Mouse (Mus musculus) small intestine, adult 2 months (tissue): ENCODE results near the gene Sash3.

Experiments
- CTCF ChIP-seq: fragments of 200-500 bp; IDR thresholded peaks from 2 replicates; pipeline ENCODE4 v1.5.1; 2012; ENCODE audit warnings: low read depth, mild to moderate bottlenecking, control low read depth, inconsistent platforms, low read length, moderate library complexity, mixed read lengths; ENCODE audit not compliant: insufficient replicate concordance, insufficient read length; ENCODE audit errors: extremely low read depth
- POLR2A ChIP-seq: fragments of 200-500 bp; IDR thresholded peaks from 2 replicates; pipeline ENCODE4 v1.6.1; 2012; ENCODE audit warnings: low read depth, mild to moderate bottlenecking, control low read depth, inconsistent platforms, low read length, moderate library complexity

GRCm38 (mm10) chrX:48181844-48182243 is 35.6 kb downstream of the Sash3 start:
- no peak for TF ChIP-seq CTCF
- TF ChIP-seq POLR2A, result no peak
